Mouse (Mus musculus) stomach, embryonic 14.5 days (tissue): ENCODE measurements around the gene Ccdc62. TPM values are rescaled to one million over a fixed set of nuclear protein-coding genes. Genes with fewer than 3 reads are reported as not detected.

Source experiments
- ATAC-seq: fragments of 200-750 bp; cut with Nextera tagmentation; 2 replicates; pipeline ENCODE4 v1.8.0; 2017; ENCODE audit warnings: low read depth, moderate TSS enrichment; ENCODE audit not compliant: insufficient number of reproducible peaks, insufficient read depth, low FRiP score
- H3K27ac ChIP-seq: fragments of 300-500 bp; sonication (generic); 2 replicates; pipeline ENCODE4 v1.5.1; 2014; ENCODE audit warnings: mild to moderate bottlenecking, low read length, moderate library complexity, mixed read lengths
- H3K27me3 ChIP-seq: fragments of 300-500 bp; sonication (generic); 2 replicates; pipeline ENCODE4 v1.6.1; 2014; ENCODE audit warnings: low read length, control low read depth, mixed read lengths; ENCODE audit not compliant: control insufficient read depth, insufficient read depth
- H3K36me3 ChIP-seq: fragments of 300-500 bp; sonication (generic); 2 replicates; pipeline ENCODE4 v1.6.1; 2014; ENCODE audit warnings: mild to moderate bottlenecking, control low read depth, low read length, moderate library complexity, mixed read lengths; ENCODE audit not compliant: control insufficient read depth, insufficient read depth
- H3K4me1 ChIP-seq: fragments of 300-500 bp; sonication (generic); 2 replicates; pipeline ENCODE4 v1.6.1; 2014; ENCODE audit warnings: low read length, control low read depth, mixed read lengths; ENCODE audit not compliant: control insufficient read depth, insufficient read depth
- H3K4me2 ChIP-seq: fragments of 300-500 bp; sonication (generic); replicated peaks from 2 replicates; pipeline ENCODE4 v1.6.1; 2014; ENCODE audit warnings: low read depth, low read length, control low read depth
- H3K4me3 ChIP-seq: fragments of 300-500 bp; sonication (generic); 2 replicates; pipeline ENCODE4 v1.5.1; 2014; ENCODE audit warnings: low read depth, low read length, control low read depth
- H3K9ac ChIP-seq: fragments of 300-500 bp; sonication (generic); replicated peaks from 2 replicates; pipeline ENCODE4 v1.6.1; 2014; ENCODE audit warnings: low read depth, mild to moderate bottlenecking, control low read depth, low read length, moderate library complexity, mixed read lengths
- H3K9me3 ChIP-seq: fragments of 300-500 bp; sonication (generic); 2 replicates; pipeline ENCODE4 v1.6.1; 2016; ENCODE audit warnings: low read depth, low read length, control low read depth; ENCODE audit not compliant: control insufficient read depth
- WGBS: fragments of 180-500 bp; shearing (Covaris S2); extraction: QIAGEN DNeasy Blood & Tissue Kit; methylation state at CpG from one replicate; pipeline ENCODE4 v1.1.7; 2014; 5-methylcytosine and 5-hydroxymethylcytosine counted together
- polyA plus RNA-seq: library from polyadenylated mRNA; unstranded; fragments of >200 nt; fragmentation: Nextera tagmentation; extraction: Ambion mirVana; gene quantifications from 2 replicates; pipeline ENCODE4 v1.2.1, GENCODE M21; 2014

Gene Ccdc62
- polyA plus RNA-seq, 1 experiment from 2014 or later, result 9.3 TPM

DNA sequence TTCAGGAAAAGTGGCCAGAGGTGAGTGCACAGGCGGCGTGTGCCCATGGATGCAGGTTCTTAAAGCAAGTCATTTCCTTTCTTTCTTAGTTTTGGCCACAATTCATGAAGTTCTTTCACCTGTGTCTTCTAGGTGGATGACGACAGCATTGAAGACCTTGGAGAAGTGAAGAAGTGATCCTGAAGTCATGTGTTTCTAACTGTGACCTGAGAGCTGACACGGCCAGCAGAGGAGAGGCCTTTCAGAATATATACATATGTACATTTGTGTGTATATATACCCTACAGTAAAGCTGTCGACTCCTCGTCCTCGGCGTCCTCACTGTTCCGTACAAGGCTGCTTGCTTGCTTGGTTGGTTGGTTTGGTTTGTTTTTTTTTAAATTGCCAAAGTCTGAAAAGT, 3.4 kb upstream of the Ccdc62 start, which contains the start of gene Gm43518:
Gene Gm43518, plus strand, starts transcription at position 301 of the 400 bp plus-strand sequence.
- Histone ChIP-seq H3K9me3 (no peaks in the 10 kb centered on the region), H3K9ac (no peak within 1 kb of the TSS), H3K27ac (no peak within 1 kb of the TSS), H3K4me3 (no peak within 1 kb of the TSS), H3K4me2 (no peak within 1 kb of the TSS), H3K4me1 (0 out of 2 replicates have a peak, but pooled peaks cover 4% of the 10 kb centered on the region), H3K36me3 (peaks cover 66% of the 10 kb centered on the region), H3K27me3 (no peaks in the 10 kb centered on the region)
- ATAC-seq, result no peak
- WGBS, result 94% methylated on average over 9 of the region's 9 CpGs

DNA sequence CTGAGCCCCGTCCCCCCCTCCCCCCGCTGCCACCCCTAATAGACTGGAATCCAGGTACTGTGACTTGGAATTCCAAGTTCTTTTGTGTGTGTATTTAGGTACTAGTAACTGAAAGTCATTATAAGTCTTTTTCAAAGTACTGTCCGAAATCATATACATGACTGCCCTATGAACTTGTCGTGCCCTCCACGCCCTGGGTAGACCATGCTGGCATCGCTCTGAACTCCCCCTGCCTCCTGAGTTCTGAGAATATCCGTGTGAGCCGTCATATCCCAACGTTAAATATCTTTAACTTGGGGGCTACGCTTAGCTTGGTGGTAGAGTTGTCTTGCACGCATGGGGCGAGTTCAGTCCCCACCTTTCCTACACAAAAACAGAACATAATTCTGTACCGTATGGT, 652 bp downstream of the Ccdc62 start:
- no peaks in the 10 kb centered on the region for H3K9me3 ChIP-seq
- 45% methylated on average over 13 of the region's 13 CpGs for WGBS

DNA sequence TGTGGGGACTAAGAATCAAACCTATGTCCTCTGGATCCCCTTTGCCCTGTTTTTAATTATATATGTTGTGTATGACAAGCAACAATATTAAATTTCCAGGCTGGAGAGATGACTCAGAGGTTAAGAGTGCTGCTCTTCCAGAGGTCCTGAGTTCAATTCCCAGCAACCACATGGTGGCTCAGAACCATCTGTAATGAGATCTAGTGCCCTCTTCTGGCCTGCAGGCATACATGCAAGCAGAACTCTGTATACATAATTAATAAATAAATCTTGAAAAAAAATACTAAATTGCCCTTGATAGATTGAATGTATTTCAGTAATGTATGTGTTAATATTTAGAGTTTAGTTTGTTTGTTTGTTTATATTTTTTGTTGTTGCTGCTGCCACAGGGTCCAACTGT, 2.4 kb downstream of the Ccdc62 start:
- Histone ChIP-seq H3K27me3 (no peaks in the 10 kb centered on the region), H3K4me2 (no peak overlapping the region), H3K4me1 (0 out of 2 replicates have a peak, but pooled peaks cover 4% of the 10 kb centered on the region), H3K4me3 (no peak overlapping the region), H3K9me3 (no peaks in the 10 kb centered on the region), H3K36me3 (peaks cover 8% of the 10 kb centered on the region), H3K27ac (no peak overlapping the region), H3K9ac (no peak overlapping the region)
- no peak for ATAC-seq

More for the DNA sequence above, 652 bp downstream of the Ccdc62 start:
- peaks cover 26% of the 10 kb centered on the region for H3K36me3 ChIP-seq
- ATAC-seq, result no peak
- H3K27me3 ChIP-seq, result no peaks in the 10 kb centered on the region
- H3K4me3 ChIP-seq, result peak overlapping the region; percentile 57
- peak overlapping the region; percentile 77 for H3K9ac ChIP-seq
- peak overlapping the region; percentile 40 for H3K4me2 ChIP-seq
- peak overlapping the region; percentile 70; the same call in 1 of the 2 replicates for H3K27ac ChIP-seq
- 0 out of 2 replicates have a peak, but pooled peaks cover 4% of the 10 kb centered on the region for H3K4me1 ChIP-seq

DNA sequence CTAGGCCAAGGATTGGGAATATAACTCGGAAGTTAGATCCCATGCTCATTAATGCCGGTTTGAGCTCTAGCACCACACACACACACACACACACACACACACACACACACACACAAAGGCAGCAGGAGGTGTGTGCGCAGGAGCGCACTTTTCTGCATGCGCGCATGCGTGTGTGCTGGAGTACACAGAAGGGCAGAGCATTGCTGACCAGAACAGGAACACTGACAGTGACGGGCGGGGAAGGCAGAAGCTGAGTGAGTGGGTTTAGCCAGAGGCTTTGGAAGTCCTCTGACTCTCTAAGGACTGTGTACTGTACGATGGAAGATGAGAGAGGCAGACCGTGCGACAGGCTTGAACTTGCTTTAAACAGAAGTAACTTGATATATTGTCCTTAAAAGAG, 3.1 kb downstream of the Ccdc62 start:
- 83% methylated on average over 12 of the region's 12 CpGs for WGBS

DNA sequence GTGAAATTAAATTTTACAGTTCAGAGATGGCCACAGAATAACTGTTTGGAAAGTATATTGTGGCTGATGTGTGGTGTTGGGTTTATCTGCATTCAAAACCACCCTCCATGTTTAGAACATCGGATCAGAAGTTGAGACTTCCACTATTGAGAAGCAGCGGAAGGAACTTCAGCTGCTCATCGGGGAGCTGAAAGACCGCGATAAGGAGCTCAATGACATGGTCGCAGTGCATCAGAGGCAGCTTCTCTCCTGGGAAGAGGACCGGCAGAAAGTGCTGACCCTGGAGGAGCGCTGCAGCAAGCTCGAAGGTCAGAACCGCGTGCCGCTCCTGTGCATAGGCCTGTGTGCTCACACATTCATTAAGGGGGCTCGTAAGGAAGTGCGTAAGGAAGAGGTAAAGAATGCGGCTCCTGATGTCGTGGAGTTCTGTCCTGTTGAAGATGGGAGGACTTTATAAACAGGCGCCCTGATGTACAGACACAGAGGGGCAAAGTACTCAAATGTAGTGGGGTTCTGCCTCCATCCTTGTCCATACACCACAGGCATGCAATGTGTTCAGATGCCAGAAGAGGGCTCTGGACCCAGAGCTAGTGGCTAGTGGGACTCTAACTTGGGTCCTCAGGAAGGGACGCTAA, 3.6 kb downstream of the Ccdc62 start:
- Histone ChIP-seq H3K4me2 (no peak overlapping the region), H3K36me3 (no peaks in the 10 kb centered on the region)
- 41% methylated on average over 18 of the region's 18 CpGs for WGBS

More for the DNA sequence above, 3.1 kb downstream of the Ccdc62 start:
- Histone ChIP-seq H3K9ac (no peak overlapping the region), H3K27me3 (no peaks in the 10 kb centered on the region), H3K4me1 (0 out of 2 replicates have a peak, but pooled peaks cover 4% of the 10 kb centered on the region), H3K4me3 (no peak overlapping the region), H3K4me2 (no peak overlapping the region), H3K36me3 (peaks cover 4% of the 10 kb centered on the region; the same call in 1 of the 2 replicates), H3K27ac (no peak overlapping the region), H3K9me3 (no peaks in the 10 kb centered on the region)
- ATAC-seq, result no peak

DNA sequence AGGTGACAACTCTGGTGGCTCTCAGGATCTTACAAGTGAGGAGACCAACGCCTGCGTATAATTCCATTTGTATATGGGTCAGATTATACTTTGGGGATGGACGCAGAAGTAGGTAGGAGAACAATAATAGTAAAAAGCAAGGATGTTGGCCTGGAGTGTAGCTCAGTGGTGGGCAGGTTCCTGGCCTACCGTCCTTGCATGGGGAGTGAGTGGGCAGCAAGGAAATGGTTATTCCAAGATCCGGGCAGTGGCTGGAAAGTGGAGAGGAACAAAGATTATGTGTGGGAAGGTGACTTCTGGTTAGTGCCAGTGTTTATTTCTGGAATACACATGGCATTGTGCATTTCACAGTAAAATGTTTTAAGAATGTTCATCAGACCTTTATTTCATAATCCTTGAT, 5.5 kb downstream of the Ccdc62 start:
- Histone ChIP-seq H3K27me3 (no peaks in the 10 kb centered on the region), H3K36me3 (no peaks in the 10 kb centered on the region), H3K4me3 (no peak overlapping the region), H3K4me1 (0 out of 2 replicates have a peak, but pooled peaks cover 4% of the 10 kb centered on the region), H3K9ac (no peak overlapping the region), H3K27ac (no peak overlapping the region), H3K4me2 (no peak overlapping the region), H3K9me3 (no peaks in the 10 kb centered on the region)
- 92% methylated on average over 5 of the region's 5 CpGs for WGBS
- no peak for ATAC-seq

More for the DNA sequence above, 3.6 kb downstream of the Ccdc62 start:
- Histone ChIP-seq H3K4me1 (0 out of 2 replicates have a peak, but pooled peaks cover 4% of the 10 kb centered on the region), H3K4me3 (no peak overlapping the region), H3K27me3 (no peaks in the 10 kb centered on the region), H3K9ac (no peak overlapping the region), H3K9me3 (no peaks in the 10 kb centered on the region), H3K27ac (no peak overlapping the region)
- ATAC-seq, result no peak

DNA sequence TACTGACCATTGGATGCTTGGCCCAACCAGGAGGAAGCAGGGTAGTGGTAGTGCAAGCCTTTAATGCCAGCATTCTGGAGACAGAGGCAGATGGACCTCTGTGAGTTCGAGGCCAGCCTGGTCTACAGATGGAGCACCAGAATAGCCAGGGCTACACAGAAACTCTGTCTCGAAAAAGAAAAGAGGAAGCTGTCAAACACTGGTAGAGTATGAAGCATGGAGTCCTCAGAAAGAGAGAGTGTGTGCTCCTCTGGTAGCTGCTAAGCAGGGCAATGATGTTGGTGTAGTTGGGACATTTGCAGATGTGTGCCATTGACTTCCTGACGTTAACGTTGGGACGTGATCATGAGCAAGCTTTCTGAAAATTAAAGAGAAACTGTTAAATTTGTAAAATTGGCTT, 8.0 kb downstream of the Ccdc62 start:
- H3K4me1 ChIP-seq, result no peaks in the 10 kb centered on the region
- H3K27me3 ChIP-seq, result no peaks in the 10 kb centered on the region
- no peak overlapping the region for H3K4me3 ChIP-seq
- H3K36me3 ChIP-seq, result no peaks in the 10 kb centered on the region
- no peak for ATAC-seq
- H3K9ac ChIP-seq, result no peak overlapping the region
- WGBS, result 84% methylated on average over 5 of the region's 5 CpGs
- no peak overlapping the region for H3K27ac ChIP-seq
- no peak overlapping the region for H3K4me2 ChIP-seq
- H3K9me3 ChIP-seq, result no peaks in the 10 kb centered on the region

DNA sequence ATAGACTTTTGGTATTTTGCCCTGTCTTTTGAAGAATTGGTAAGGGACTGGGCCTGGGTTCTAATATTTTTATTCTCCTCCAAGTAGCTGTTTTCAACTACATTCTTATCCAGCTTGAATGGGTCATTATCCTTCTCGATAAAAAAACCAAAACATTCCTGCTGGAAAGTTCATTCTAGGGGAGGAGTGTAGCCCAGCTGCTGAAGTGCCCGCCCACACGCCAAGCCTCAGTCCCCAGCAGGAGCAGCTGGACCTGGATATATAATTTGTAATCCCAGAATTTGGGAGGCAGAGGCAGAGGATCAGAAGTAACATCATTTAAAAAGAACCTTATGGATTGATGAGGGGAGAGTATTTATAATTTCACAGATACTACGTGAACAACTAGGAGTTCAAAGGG, 16.1 kb downstream of the Ccdc62 start:
- 52% methylated on average over 4 of the region's 4 CpGs for WGBS
- Histone ChIP-seq H3K4me3 (no peak overlapping the region), H3K36me3 (no peaks in the 10 kb centered on the region), H3K9me3 (no peaks in the 10 kb centered on the region), H3K9ac (no peak overlapping the region), H3K4me1 (no peaks in the 10 kb centered on the region), H3K27ac (no peak overlapping the region), H3K4me2 (no peak overlapping the region), H3K27me3 (no peaks in the 10 kb centered on the region)
- ATAC-seq, result no peak
